Mouse (Mus musculus) layer of hippocampus, adult 9-10 months (tissue): ENCODE measurements around the gene Axdnd1.
"Not testable (repeated sequence)": the region's sequence is repeated elsewhere in the genome, so short reads cannot be mapped to it uniquely, and the experiment has no call there.

Source experiments
- DNase-seq: peaks from one replicate; pipeline ENCODE4 v3.0.0; 2022; ENCODE audit warnings: low spot score

Axdnd1 gene

GRCm38 (mm10) chr1:156323126-156323525, 97.8 kb downstream of the Axdnd1 start:
- DNase-seq: no peak

DNA sequence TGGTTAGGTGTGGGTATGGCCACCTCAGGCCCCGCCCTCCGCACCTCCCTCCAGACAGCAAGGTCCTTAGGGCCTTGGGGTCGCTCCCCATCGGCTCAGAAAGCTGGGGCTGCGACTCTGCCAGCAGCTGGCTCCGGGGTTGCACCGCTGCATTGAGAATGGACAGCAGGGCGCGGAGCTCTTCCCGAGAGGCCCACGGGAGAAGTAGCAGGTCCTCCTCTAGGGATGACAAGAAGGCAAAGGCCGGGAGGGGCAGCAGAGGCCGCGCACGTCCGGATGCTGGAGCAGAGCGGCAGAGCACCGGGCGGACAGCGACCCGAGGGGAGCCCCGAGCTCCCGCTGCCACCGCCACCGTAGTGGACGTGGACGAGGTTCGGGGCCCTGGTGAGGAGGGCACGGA, 110.3 kb downstream of the Axdnd1 start, which contains the start of gene Nphs2:
Gene Nphs2, plus strand, starts transcription at position 98 of the 400 bp plus-strand sequence.
- DNase-seq: no peak

DNA sequence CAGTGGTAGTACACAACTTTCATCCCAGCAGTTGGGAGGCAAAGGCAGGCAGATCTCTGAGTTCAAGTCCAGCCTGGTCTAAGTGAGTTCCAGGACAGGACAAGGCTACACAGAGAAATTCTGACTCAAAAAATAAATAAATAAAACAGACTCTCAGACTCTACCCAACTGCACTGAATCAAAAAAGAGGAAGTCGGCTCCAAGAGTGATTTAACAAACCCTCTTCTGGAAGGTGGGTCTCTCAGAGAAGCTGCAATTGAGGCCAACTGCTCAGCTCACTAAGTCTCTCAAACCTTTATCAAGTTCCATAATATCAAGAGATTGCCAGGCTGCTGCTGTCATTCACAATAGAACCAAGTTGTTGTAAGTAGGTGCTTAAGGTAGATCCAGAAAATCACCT, 112.4 kb downstream of the Axdnd1 start:
- no peak for DNase-seq

DNA sequence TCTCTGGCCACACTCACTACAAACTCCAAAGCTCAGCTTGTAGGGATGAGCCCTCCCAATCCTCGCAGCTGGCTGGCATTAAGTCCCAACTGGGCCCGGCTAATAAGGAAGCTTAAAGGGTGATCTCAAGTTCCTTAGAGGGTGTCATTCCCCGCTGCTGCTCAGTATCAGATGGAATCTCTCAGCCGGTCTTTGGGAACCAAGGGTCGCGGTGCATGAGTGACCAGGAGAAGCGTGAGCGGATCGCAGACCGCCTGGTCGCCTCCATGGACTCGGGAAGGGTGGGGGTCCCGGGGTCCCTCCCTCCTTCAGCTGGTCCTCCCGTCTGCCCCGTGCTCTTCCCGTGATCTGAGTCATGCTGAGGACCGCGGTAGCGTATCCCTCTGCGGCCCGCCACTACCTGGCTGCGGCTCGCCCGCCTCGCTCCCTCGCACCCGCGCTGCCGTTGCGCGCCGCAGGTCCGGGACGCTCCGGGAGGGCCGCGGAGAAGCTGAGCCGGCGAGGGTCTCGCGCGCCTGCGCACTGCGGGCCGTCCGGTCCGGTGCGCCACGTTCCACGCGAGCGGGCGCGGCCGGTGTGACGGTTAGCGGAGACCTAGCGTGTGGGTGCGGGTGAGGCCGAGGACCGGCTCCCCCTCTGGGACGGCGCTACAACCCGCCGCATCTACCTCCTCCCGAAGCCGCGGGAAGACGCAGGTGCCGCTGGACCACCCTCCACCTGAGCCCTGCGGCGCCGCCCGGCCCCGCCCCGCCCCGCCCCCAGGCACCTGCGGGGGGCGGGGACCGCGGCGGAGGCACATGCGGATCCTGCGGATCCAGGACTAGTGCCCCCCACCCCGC, 117.8 kb downstream of the Axdnd1 start, which contains the start of gene Tdrd5:
Gene Tdrd5, minus strand, starts transcription at position 754 of the 839 bp plus-strand sequence.
- no peak for DNase-seq

GRCm38 (mm10) chr1:156290016-156290415, 130.9 kb downstream of the Axdnd1 start:
- no peak for DNase-seq

- DNase-seq: not testable (repeated sequence)
These were observed 131.8 kb downstream of the Axdnd1 start for GRCm38 (mm10) chr1:156289222-156289587.

DNA sequence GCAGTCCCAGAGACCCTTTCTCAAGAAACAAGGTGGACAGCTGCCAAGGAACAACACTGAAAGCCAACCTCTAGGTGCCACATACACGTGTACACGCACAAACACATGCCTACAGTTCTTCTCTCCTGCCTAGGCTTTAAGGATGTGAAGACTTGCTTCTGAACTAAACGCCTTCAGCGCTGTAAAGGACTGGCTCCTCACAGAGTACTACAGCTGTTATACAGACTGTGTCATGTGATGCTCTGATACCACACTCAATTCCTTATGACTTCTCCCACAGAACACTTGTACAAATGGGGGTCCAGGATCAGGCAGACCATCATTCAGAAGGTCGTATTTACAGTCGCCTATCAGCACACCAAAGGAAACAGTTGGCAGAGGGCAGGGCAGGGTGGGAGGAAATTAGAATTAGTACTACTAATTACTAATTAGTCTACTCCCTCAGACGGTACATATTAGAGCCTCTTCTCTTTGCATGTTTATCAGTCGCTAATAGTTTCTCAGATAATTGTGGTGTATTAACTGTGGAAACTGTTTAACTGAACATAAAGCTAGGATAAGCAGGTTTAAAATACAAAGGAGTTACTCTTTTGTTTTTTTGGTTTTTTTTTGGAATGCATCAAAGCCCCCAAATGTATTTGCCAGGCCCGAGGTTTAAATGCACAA, 132.3 kb downstream of the Axdnd1 start:
- no peak for DNase-seq

DNA sequence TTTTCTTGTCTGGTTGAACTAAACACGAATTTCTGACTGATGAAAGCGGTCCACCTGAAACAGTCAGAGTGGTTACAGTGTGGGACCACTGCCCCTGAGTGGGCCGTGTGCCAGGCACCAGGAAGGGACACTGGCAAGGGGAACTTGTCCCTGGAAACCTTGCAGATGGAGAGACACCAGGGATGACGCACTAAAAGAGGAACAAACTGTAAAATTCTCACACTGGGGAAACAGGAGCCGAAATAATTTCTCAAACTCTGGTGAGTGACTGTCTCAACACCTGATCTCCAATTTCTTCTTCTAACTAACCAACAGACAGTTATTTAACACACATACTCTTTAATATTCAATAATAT, 135.4 kb downstream of the Axdnd1 start:
- DNase-seq: no peak

DNA sequence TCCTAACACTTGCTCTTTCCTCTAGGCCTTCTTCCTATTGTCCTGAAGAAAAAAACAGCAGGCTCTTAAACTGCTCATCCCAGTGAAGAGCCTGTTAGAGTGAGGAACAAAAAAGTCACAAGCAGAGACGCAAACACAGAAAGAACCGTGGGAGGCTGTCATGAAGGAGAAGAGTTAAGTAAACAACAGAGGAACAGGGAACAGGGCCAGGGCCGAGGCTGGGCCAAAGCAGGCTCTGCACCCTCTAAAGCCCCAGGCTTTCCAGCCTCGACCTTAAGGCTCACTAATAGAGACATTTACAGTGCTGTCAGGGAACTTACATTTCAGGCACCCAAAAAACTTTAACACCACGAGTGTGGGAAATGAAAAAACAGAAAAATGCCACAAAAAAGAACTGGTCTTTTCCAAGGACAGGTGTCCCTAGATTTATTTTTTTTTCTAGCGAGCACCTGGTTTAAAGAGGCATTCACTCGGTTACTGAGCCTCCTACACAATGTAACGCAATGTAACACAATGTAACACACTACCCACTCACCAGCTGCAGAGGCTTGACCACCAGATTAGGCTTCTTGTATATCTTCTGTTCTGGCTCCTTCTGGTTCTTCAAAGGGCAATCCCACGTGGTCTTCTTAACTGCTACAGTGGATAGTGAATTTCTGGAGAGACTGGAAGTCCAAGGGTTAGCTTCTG, 136.0 kb downstream of the Axdnd1 start:
- no peak for DNase-seq

- DNase-seq: no peak
These were observed 136.8 kb downstream of the Axdnd1 start for GRCm38 (mm10) chr1:156284207-156284606.

GRCm38 (mm10) chr1:156280131-156280530, 140.8 kb downstream of the Axdnd1 start:
- no peak for DNase-seq

DNA sequence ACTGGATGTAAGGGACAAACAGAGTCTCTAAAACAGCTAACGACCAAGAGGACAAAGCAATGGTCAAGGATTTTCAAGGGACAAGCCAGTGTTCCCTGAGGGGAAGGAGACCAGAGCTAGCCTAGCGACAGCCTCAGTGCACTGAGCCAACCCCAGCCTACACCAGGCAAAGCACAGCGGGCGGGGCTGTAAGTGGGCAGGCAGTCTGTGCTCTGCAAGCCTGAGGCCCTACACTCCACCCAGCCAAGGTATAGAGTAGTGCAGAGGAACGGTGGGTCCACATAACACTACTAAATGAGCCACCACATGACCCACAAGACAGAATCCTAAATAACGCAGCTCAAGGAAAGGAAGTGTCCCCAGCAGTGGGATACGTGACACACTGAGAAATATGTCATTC, 147.3 kb downstream of the Axdnd1 start:
- DNase-seq: no peak
